Comparison of ENCODE assay signal across 8 mouse cellular contexts in the genomic region with DNA sequence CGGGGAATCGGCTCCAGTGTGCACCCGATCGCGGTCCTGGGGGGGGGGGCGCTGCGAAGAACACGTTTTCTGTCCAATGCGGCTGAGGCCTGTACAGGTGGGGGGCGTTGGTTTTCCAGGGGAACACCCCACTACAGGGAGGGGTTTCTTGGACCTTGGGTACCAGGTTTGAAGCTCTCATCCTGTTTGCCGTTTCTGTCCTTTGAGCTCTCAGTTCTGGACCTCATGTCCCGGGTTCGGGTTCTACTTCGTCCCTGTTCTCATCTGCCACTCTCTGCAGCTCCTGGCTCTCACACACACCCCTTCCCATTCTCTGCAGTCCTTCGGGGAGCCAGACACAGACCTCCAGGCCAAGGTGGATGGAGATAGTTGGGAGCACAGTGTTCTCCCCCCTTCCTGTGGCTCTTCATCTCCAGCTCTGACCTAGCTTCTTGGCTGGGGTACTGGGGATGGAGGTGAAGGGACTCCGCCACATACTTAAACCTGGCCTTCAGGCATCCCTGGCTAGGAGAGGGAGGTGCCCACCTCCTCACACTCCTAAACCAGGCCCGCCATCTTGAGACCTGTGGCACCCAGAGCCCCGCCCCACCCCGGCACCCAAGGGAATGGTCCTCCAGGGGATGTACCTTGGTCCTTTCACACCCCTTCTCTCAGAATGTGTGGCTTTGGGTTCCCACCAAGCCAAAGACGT. TPM values are rescaled to one million over a fixed set of nuclear protein-coding genes. Genes with fewer than 3 reads are reported as not detected.
A peak's percentile ranks its signal among the peaks of the same experiment; 100 is the strongest.
DNase-seq lines count a peak whose midpoint lies in the region; ATAC-seq lines count a peak whose summit lies in the region.

No protein-coding gene starts in this region.

- peak overlapping the region; percentile 93 for H3K9ac ChIP-seq in hindbrain, embryonic 11.5 days (ENCODE audit: low read depth, low read length)
- H3K9ac ChIP-seq in midbrain, embryonic 12.5 days (replicated peaks) = peak overlapping the region; percentile 95

- intact Hi-C loops in left cerebral cortex, postnatal 4 days (cut with DNase I) = no loop called here
- intact Hi-C loops in left cerebral cortex, postnatal 25 days (cut with DNase I) = no loop called here

- H3K36me3 ChIP-seq in hindbrain, embryonic 11.5 days (ENCODE audit: control insufficient read depth, insufficient read depth, low read length) = no peaks in the 10 kb centered on the region
- H3K36me3 ChIP-seq in midbrain, embryonic 12.5 days = 0 out of 2 replicates have a peak, but pooled peaks cover 4% of the 10 kb centered on the region

- peak overlapping the region; percentile 98 for H3K27ac ChIP-seq in hindbrain, embryonic 11.5 days (ENCODE audit: low read depth, low read length)
- peak overlapping the region; percentile 97 for H3K27ac ChIP-seq in midbrain, embryonic 12.5 days (replicated peaks)

- peak; percentile 72 for DNase-seq in left cerebral cortex, postnatal 4 days
- no peak for DNase-seq in left cerebral cortex, postnatal 25 days (ENCODE audit: low spot score in 2 of 2)
- peak; percentile 76 to 79 for DNase-seq in cerebellum, postnatal 10 days
- peak; percentile 72 for DNase-seq in hindbrain, embryonic 11.5 days (ENCODE audit: low spot score)
- DNase-seq in urinary bladder, postnatal 10 days (ENCODE audit: low spot score) = no peak
- DNase-seq in adrenal gland, postnatal 10 days = no peak

- peak overlapping the region; percentile 97 for H3K4me2 ChIP-seq in hindbrain, embryonic 11.5 days (replicated peaks; ENCODE audit: low read depth, low read length)
- peak overlapping the region; percentile 98 for H3K4me2 ChIP-seq in midbrain, embryonic 12.5 days (replicated peaks)

- H3K4me1 ChIP-seq in hindbrain, embryonic 11.5 days (replicated peaks; ENCODE audit: control insufficient read depth, insufficient read depth, low read length) = peaks cover 31% of the 10 kb centered on the region
- H3K4me1 ChIP-seq in midbrain, embryonic 12.5 days = peaks cover 71% of the 10 kb centered on the region

- no peaks in the 10 kb centered on the region for H3K9me3 ChIP-seq in hindbrain, embryonic 11.5 days (ENCODE audit: control insufficient read depth, low read length)
- H3K9me3 ChIP-seq in midbrain, embryonic 12.5 days = no peaks in the 10 kb centered on the region

- WGBS in hindbrain, embryonic 11.5 days = under 1% methylated on average over 17 of the region's 20 CpGs
- under 1% methylated on average over 17 of the region's 20 CpGs for WGBS in midbrain, embryonic 12.5 days

- no peaks in the 10 kb centered on the region for H3K27me3 ChIP-seq in hindbrain, embryonic 11.5 days (ENCODE audit: control insufficient read depth, insufficient read depth, low read length)
- no peaks in the 10 kb centered on the region for H3K27me3 ChIP-seq in midbrain, embryonic 12.5 days

- peak; percentile 10; the same call in 1 of the 2 replicates for ATAC-seq in hindbrain, embryonic 11.5 days (ENCODE audit: low FRiP score)
- no peak for ATAC-seq in midbrain, embryonic 12.5 days (ENCODE audit: low FRiP score, low read depth)
- ATAC-seq in erythroid progenitor cell, adult 5-6 weeks (replicated peaks; ENCODE audit: low FRiP score, poor library complexity, severe bottlenecking) = no peak

- peak overlapping the region; percentile 82 for H3K4me3 ChIP-seq in hindbrain, embryonic 11.5 days (ENCODE audit: low read depth, low read length)
- peak overlapping the region; percentile 74 for H3K4me3 ChIP-seq in midbrain, embryonic 12.5 days

RNA-seq across cellular contexts. Expression of gene Pcbp4, which starts 1.1 kb away (rescaled TPM):
- total RNA-seq in left cerebral cortex, postnatal 4 days (2021) = 100 to 1,000 TPM; 409 to 418 TPM
- 100 to 1,000 TPM; 161 to 166 TPM for total RNA-seq in left cerebral cortex, postnatal 25 days (2021)
- polyA plus RNA-seq in hindbrain, embryonic 11.5 days (2014; fragmentation: Nextera tagmentation; extraction: Ambion mirVana) = 222 and 249 TPM in 2 replicates
- 343 and 348 TPM in 2 replicates for polyA plus RNA-seq in midbrain, embryonic 12.5 days (2016; fragmentation: Nextera tagmentation; extraction: Ambion mirVana)
- total RNA-seq in erythroid progenitor cell, adult 5-6 weeks (2015; ENCODE audit: low replicate concordance) = 9.2 TPM in 1 of 2 replicates, not detected in the other
- total RNA-seq in erythroid progenitor cell, adult 5-6 weeks (2017; ENCODE audit: low replicate concordance) = not detected in 2 replicates
- total RNA-seq in adrenal gland, postnatal 10 days (2021) = 10 to 100 TPM; 28.6 to 42.5 TPM

RNA-seq across cellular contexts. Expression of gene Abhd14a, which starts 6.7 kb away (rescaled TPM):
- 10 to 100 TPM; 70.1 to 71.4 TPM for total RNA-seq in left cerebral cortex, postnatal 4 days (2021)
- total RNA-seq in left cerebral cortex, postnatal 25 days (2021) = 10 to 100 TPM; 40.6 to 44.0 TPM
- 31.2 and 34.7 TPM in 2 replicates for polyA plus RNA-seq in hindbrain, embryonic 11.5 days (2014; fragmentation: Nextera tagmentation; extraction: Ambion mirVana)
- 34.1 and 36.5 TPM in 2 replicates for polyA plus RNA-seq in midbrain, embryonic 12.5 days (2016; fragmentation: Nextera tagmentation; extraction: Ambion mirVana)
- total RNA-seq in erythroid progenitor cell, adult 5-6 weeks (2015; ENCODE audit: low replicate concordance) = 3.2 and 3.4 TPM in 2 replicates
- 0.77 and 2.0 TPM in 2 replicates for total RNA-seq in erythroid progenitor cell, adult 5-6 weeks (2017; ENCODE audit: low replicate concordance)
- total RNA-seq in adrenal gland, postnatal 10 days (2021) = 10 to 100 TPM; 20.6 to 24.6 TPM

RNA-seq across cellular contexts. Expression of gene Abhd14b, which starts 7.0 kb away (rescaled TPM):
- total RNA-seq in left cerebral cortex, postnatal 4 days (2021) = 10 to 100 TPM; 13.3 to 13.8 TPM
- 1 to 10 TPM; 8.3 to 9.7 TPM for total RNA-seq in left cerebral cortex, postnatal 25 days (2021)
- 4.2 and 6.0 TPM in 2 replicates for polyA plus RNA-seq in hindbrain, embryonic 11.5 days (2014; fragmentation: Nextera tagmentation; extraction: Ambion mirVana)
- 4.2 and 4.7 TPM in 2 replicates for polyA plus RNA-seq in midbrain, embryonic 12.5 days (2016; fragmentation: Nextera tagmentation; extraction: Ambion mirVana)
- 1.3 TPM in 1 of 2 replicates, not detected in the other for total RNA-seq in erythroid progenitor cell, adult 5-6 weeks (2015; ENCODE audit: low replicate concordance)
- 0.91 TPM in 1 of 2 replicates, not detected in the other for total RNA-seq in erythroid progenitor cell, adult 5-6 weeks (2017; ENCODE audit: low replicate concordance)
- total RNA-seq in adrenal gland, postnatal 10 days (2021) = 10 to 100 TPM; 30.7 to 32.6 TPM

RNA-seq across cellular contexts. Expression of gene Gpr62, which starts 11.5 kb away (rescaled TPM):
- total RNA-seq in left cerebral cortex, postnatal 4 days (2021) = 1 to 10 TPM in 1 of 2 experiments, under 1 TPM in 1; 0.94 to 1.3 TPM
- 1 to 10 TPM; 7.7 to 8.6 TPM for total RNA-seq in left cerebral cortex, postnatal 25 days (2021)
- polyA plus RNA-seq in hindbrain, embryonic 11.5 days (2014; fragmentation: Nextera tagmentation; extraction: Ambion mirVana) = 0.22 and 0.29 TPM in 2 replicates
- polyA plus RNA-seq in midbrain, embryonic 12.5 days (2016; fragmentation: Nextera tagmentation; extraction: Ambion mirVana) = 0.71 and 0.79 TPM in 2 replicates
- total RNA-seq in erythroid progenitor cell, adult 5-6 weeks (2015; ENCODE audit: low replicate concordance) = not detected in 2 replicates
- total RNA-seq in erythroid progenitor cell, adult 5-6 weeks (2017; ENCODE audit: low replicate concordance) = not detected in 2 replicates
- under 1 TPM; 0.27 to 0.48 TPM for total RNA-seq in adrenal gland, postnatal 10 days (2021)

RNA-seq across cellular contexts. Expression of gene Acy1, which starts 16.1 kb away (rescaled TPM):
- 10 to 100 TPM; 14.3 to 19.0 TPM for total RNA-seq in left cerebral cortex, postnatal 4 days (2021)
- total RNA-seq in left cerebral cortex, postnatal 25 days (2021) = 10 to 100 TPM; 12.9 to 19.1 TPM
- 26.4 and 30.3 TPM in 2 replicates for polyA plus RNA-seq in hindbrain, embryonic 11.5 days (2014; fragmentation: Nextera tagmentation; extraction: Ambion mirVana)
- 30.1 and 30.5 TPM in 2 replicates for polyA plus RNA-seq in midbrain, embryonic 12.5 days (2016; fragmentation: Nextera tagmentation; extraction: Ambion mirVana)
- total RNA-seq in erythroid progenitor cell, adult 5-6 weeks (2015; ENCODE audit: low replicate concordance) = 2.9 TPM in 1 of 2 replicates, not detected in the other
- total RNA-seq in erythroid progenitor cell, adult 5-6 weeks (2017; ENCODE audit: low replicate concordance) = 0.30 and 0.39 TPM in 2 replicates
- total RNA-seq in adrenal gland, postnatal 10 days (2021) = 10 to 100 TPM; 21.3 to 23.1 TPM

Comparison
In these comparisons a context has a peak if more than half of its experiments do, and no peak if none do; other contexts are left out.
1. DNase-seq: peak in left cerebral cortex, postnatal 4 days (single experiment), cerebellum, postnatal 10 days (2 of 2) and hindbrain, embryonic 11.5 days (single experiment); none in left cerebral cortex, postnatal 25 days (0 of 2), urinary bladder, postnatal 10 days (single experiment) and adrenal gland, postnatal 10 days (single experiment).
2. RNA of gene Abhd14a, which starts 6.7 kb away (total RNA-seq): 70.1 to 71.4 TPM in left cerebral cortex, postnatal 4 days, 40.6 to 44.0 TPM in left cerebral cortex, postnatal 25 days and 20.6 to 24.6 TPM in adrenal gland, postnatal 10 days; 0.77 to 3.4 TPM in erythroid progenitor cell, adult 5-6 weeks; every median in the first group is over 4 times any median in the second.
3. RNA of gene Abhd14b, which starts 7.0 kb away (total RNA-seq): 30.7 to 32.6 TPM in adrenal gland, postnatal 10 days, 13.3 to 13.8 TPM in left cerebral cortex, postnatal 4 days and 8.3 to 9.7 TPM in left cerebral cortex, postnatal 25 days; 0.91 to 1.3 TPM in erythroid progenitor cell, adult 5-6 weeks; every median in the first group is over 4 times any median in the second.